Mouse (Mus musculus): Measurements from ENCODE around the gene Ipo13.

Ipo13 gene

DNA sequence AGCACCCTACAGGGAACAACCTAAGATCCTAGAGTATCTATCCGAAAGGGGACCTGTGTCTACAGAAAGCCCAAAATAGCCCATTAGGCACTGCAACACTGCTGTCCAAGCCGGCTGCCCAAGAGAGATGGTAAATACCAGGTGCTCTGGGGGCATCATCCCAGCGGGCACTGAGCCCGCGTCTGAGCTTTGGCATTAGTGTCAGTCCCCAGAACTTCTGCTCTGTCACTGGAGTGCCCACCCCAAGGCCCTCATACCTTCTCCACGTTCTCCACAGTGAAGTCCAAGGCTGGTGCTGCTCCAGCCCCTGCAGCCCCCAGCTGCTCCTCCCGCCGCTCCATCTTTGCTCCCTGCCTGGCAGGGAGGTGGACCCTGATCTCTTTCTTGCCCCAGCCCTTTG, 768 bp downstream of the Ipo13 start:
- DNase-seq (ENCODE audit: low spot score): no peak

DNA sequence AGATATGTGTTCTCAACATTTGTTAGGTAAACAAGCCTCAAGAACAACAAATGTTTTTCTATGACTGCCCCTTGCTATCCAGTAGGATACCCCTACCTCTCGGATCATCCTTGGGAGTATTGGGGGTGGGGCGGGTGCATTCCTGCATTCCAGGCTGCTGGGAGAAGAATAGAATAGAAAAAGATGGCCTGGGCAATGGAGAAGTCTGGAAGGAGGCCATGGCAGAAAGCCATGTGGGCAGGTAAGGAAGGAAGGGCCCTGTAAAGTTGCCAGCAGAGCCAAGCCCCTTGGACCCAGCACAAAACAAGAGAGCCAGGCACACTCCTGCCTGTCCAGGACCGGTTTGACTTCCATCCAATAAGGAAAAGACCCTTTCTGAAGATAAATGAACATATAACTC, 1.4 kb downstream of the Ipo13 start:
- no peak for DNase-seq (ENCODE audit: low spot score)

DNA sequence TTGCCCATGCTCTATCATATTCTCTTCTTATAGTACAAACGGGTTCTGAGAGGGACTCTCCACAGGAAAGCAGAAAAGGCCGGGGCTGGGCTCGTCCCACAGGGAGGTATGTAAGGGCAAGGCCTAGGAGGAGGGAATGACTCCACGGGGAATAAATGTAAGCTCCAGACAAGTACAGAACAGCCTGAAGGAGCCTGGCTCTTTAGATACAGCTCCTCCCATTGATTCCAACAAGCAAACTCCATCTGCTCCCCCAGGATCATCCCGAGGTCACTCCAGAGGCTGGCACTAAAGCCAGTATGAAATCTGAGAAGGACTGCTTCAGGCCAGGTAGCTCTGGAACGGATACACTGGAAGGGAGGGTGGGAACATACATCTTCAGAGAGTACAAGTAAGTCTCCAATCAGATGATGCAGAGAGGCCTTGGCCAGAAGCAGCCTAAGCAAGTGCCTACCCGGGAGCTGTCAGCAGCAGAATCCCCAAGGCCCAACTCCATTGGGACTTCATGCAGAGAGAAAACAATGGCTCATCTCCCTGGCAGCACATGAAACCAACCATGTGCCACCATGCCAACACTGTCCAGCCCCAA, 2.0 kb downstream of the Ipo13 start:
- DNase-seq (ENCODE audit: low spot score): no peak

DNA sequence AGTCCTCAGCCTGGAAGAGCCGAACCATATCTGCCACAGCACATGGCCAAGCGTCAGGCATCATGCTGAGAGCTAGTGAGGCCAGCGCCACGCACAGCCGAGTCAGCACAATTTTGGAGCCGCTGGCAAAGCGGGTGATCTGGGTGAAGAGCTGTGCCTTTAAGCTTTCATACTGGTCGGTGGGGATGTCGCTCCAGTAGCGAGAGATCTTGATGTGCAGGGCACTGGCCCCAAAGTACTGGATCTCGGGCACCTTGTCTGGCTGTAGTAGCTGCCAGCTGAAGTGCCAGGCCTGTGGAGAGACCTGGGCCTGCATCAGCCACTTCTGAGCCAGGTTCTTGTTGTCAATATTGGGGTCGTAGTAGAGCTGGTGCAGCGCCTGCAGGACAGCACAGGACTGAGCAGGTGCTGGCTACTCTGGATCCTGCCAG, 2.7 kb downstream of the Ipo13 start:
- DNase-seq (ENCODE audit: low spot score): no peak

DNA sequence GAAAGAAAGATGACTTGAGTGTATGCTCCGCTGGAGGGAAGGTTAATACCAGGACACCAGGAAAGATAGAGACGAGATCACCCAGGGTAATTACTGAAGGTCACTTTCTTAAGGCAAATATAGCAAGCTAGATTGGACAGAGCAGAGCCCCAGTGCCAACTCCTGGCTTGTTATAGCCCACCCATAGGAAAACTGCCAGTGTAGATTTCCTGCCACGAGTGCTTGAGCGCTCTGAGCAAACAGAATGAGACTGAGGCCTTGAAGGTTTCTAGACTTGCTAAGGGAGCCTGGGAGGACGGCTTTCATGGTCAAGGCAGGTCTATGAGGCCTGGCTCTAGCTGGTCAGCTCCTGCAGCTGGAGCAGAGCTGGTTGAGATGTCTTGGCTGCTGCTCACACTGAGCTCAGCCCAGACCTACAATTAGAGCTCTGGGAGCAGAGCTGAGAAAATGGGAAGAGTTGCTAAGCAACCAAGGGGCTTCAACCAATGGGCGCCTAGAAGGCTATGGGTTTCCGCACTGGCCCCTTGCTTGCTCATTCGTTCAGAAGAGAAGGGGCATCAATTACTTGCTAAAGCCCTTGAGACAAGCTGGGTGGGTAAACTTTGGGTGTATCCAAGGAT, 5.9 kb downstream of the Ipo13 start:
- DNase-seq (ENCODE audit: low spot score): no peak

DNA sequence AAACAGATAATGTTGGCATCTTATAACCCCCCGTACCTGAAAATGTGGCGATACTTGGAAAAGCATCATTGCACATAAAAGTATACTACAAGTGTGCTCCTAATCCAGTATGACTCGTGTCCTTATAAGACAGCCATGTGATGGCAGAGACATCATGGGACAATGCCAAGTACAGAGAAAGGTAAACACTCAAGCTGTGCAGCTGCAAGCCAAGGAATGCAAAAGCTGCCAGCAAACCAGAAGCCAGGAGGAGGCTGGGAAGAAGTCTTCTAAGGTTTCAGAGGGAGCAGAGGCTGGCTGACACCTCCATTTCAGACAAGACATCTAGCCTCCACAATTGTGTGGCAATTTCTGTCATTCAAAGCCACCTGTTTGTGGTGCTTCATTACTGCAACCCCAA, 8.6 kb downstream of the Ipo13 start:
- no peak for DNase-seq (ENCODE audit: low spot score)

DNA sequence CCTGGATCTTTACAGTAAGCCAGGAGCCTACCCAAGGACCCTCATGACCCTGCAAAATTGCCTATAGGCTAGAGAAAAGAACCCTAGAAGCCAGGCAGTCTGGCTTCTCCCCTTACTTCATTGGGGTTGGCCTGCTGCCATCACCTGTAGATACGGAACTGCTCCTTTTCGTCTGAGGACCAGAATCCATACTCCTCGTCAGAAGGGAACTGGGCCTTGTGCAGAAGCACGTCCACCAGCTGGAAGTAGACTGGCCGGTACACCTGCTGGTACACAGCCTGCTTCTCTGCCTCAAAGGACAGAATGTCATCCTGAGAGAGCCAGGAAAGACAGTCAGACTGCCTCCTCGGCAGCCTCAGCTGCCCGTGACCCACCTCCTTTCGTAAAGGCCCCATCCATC, 10.0 kb downstream of the Ipo13 start:
- no peak for DNase-seq (ENCODE audit: low spot score)

DNA sequence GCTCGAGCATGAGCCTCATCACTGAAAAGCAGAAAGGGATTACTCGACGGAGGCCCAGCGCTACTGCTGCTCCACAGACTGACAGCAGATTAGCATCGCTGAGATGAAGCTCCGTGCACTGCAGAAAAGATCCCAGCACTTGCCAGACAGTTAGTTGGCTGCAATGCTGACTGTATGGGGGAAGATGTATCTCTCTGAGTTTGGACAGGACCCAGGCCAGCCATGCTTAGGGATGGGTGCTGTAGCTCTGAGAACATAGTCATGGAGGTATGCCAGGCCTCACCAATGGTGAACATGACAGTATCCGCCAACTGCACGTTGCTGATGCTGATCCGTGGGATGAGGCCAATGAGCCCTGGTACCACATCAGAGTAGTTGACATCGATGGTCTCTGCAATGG, 10.7 kb downstream of the Ipo13 start:
- no peak for DNase-seq (ENCODE audit: low spot score)

DNA sequence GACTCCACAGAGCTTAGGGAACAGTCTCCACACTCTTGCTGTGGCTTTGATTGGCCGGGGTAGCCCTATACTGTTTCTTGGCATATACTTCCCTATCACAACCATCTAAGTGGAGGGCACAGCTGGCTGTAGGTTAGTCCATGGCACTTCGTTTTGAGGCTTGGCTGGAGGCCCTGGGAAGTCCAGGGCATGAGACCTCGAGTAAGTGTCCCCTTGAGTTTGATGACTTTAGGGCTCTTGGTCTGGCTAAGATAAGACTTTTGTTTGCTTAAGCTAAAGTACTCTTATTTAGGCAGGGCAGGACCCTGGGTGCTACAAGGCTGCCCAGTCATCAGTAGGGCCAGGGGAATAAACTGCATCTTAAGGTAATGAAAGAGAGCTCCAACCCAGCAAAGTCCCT, 16.7 kb downstream of the Ipo13 start:
- no peak for DNase-seq (ENCODE audit: low spot score)

DNA sequence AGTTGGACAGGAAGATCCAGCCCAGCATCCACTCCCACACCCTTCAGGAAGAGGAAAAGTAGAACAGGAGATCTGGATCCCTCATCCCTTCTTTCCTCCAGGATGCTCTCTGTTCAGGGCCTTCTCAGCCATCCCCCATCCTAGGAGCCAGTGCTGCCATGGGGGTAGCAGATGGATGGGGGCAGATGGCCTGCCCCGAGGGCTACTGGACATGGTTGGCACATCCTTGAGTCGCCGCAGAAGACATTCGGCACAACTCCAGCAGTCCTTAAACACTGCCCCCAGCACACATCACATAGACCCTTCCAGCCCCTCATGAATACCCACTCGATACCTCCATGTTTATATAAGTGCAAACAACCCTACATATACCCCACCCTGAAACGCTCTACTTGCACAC, 18.8 kb downstream of the Ipo13 start:
- DNase-seq (ENCODE audit: low spot score): no peak

DNA sequence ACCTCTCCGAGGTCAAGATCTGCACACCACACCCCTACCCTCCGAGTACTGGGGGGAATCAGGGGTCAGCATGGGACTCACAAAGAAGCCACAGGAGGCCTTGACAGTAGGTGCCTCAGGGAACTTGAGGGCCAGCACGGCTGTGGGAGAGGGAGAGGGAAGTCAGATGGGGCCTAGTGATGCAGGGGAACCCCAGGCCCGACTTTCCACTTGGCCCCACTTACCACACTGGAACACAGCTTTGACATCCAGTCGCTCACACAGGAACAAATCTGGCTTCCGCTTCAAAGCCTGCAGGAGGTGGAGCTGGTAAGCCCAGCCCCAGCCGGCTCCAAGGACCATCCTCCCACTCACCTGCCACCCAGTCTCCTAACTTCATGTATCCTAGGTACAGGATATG, 19.5 kb downstream of the Ipo13 start:
- DNase-seq (ENCODE audit: low spot score): no peak

DNA sequence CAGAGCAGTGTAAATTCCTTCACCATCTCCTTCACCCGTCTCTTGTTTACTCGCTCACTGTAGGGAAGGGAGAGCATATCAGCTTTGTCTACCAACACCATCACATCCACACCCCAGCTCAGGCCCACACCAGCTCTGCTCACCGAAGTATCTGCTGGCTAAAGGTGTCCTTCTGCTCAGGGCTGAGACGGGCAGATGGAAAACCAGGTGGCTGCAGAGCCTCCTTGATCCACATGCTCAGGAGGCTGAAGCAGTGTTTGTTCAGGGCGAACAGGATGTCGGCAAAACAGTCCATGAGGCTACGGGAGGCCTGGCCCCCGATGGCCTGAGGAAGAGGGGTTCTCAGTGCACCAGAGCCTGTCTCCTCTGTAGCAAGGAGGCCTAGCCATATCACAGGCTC, 20.2 kb downstream of the Ipo13 start:
- DNase-seq (ENCODE audit: low spot score): no peak

DNA sequence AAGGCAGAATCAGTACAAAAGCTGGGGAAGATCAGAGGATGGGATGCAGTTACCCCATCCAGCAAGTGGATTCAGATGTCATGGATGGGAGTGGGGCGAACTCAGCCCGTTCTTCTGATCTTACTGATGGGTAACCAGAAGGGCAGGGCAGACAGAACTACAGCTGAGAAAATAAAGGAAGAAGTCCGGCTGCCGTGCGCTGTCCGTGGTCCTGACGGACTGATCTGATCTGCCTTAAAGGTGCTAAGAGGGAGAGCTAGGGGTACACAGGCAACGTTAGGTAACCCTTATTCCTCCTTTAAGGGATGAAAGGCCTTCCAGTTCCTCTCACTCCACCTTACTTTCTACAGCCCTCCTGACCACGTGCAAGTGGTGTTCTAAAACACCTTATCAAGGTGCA, 21.4 kb downstream of the Ipo13 start:
- DNase-seq (ENCODE audit: low spot score): peak; percentile 52

DNA sequence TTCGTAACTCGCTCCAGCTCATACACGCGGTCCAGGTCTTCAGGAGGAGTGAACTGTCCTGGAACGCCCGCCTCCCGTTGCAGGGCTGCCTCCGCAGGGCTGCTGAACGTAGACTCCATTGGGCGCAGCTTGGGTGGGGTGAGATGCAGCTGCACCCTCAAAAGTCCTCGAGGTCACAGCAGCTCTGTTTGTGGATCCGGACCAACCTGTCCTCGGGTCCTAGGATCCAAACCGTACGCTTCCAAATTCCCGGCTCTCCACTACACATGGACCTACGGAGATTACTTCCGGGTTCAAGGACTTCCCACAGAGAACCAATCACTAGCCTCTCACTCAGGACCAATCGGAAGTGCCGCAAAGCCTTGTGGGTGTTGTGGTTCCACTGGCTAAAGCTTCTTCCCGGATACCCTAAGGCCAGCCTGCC, 23.0 kb downstream of the Ipo13 start, which contains the start of gene Dph2:
TSS of gene Dph2 (minus strand) at position 295 of the 424 bp plus-strand sequence.
- peak; percentile 72 for DNase-seq (ENCODE audit: low spot score)

DNA sequence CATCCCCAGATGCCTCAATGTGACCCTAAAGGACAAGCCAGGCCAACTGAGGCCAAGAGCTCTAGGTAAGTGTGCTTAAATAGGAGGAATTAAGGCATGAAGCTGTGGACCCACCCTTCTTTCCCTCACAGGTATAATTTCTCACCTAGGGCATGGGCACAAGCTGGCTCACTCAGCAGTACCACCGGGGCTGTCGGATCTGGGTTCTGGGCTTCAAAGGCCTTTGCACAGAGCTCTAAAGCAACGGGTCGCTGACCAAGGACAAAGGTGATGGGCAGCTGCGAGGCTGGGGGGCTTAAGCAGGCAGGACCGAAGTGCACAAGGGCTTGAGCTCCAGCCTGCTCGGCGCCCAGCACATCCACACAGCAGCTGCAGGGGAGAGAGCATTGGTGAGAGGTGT, 24.0 kb downstream of the Ipo13 start:
- DNase-seq (ENCODE audit: low spot score): no peak

DNA sequence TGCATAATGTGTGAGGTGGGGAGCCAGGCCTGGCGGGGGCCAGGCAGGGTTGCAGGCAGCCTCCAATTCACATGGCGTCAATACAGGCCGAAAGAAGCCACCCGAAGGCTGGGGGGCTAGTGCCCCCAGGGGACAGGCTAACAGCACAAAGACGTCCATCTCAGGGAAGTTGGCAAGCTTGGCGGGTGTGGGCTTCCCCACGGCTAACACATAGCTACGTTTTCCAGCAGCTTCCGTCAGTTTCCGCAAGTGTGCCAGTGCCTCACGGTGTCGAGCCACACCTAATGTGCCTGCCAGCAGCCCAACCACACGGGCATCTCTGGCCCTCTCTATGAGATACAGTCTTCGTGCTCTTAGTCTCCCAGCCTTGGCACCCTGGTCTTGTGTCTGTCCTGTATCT, 24.8 kb downstream of the Ipo13 start:
- DNase-seq (ENCODE audit: low spot score): no peak

DNA sequence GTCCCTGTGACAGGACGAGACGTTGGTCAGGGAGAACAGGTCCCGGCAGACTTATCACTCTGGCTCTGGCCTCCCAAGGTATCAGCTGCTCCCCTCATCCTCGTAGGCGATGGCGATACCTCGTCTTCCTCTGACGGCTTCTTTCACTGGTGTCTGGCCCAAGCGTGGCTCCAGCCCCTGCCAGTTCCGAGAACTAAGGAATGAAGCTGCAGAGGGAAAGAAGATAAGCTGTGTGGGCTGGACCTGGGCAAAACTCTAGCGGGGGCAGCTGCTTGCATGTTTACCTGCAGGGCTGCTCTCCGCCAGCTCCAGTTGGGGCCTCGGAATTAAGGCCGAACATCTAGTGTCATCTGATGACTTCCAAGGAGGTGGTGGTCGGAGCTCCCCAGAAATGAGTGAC, 25.3 kb downstream of the Ipo13 start:
- DNase-seq (ENCODE audit: low spot score): no peak

DNA sequence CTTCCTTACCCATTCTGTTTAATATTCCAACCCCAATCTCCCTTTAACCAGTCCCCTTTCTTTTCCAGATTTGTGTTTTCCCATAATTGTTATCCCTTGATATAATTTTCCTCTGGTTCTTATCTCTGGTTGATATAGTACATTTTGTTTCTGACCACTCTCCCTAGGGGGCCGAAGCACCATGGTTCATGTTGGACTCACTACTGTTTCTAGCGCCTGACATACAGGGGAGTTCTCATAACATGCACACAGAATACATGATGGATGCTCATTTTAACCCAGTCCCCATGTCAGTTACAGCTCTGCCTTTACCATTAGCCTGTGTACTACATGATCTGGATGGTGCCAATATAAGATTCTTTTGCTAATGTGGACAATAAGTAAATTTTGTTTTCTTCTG, 26.9 kb downstream of the Ipo13 start:
- DNase-seq (ENCODE audit: low spot score): no peak

DNA sequence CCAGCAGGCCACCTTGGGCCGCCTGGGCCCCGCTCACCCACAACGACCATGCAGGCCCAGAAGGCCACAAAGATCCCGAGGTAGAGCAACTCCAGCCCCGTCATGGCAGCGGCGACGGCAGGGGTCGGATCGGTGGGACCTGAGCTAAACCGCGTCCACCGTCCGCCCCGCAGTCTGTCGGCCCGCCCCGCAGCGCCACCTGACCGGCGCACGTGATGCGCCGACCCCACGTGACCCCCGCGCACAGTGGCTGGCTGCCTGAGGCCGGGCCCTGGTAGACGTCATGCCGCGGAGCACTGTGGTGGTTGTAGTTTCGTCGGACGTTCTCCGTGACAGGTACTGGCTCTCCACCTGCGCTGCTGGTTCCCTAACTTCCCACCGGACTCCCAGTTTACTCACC, 27.7 kb downstream of the Ipo13 start, which contains the start of gene Atp6v0b:
TSS of gene Atp6v0b (minus strand) at position 201 of the 400 bp plus-strand sequence.
- peak; percentile 89 for DNase-seq (ENCODE audit: low spot score)

DNA sequence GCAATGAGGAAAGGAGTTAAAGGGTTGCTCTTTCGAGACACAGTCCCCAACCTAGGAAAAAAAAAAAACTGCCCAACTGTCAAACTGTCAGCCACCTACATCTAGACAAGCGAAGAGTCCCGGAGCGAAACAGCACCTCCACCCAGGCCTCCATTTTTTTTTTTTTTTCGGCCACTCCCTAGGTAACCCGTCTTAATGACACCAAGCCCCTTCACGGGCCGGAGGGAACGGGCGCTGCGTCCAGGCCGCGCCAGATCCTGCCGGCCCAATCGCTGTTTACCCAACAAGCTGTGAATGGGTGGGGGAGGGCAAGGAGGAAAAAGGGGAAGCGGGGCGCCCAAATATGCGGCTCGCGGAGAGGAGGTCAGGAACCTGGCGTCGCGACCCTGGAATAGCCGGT, 28.2 kb downstream of the Ipo13 start:
- DNase-seq (ENCODE audit: low spot score): no peak

DNA sequence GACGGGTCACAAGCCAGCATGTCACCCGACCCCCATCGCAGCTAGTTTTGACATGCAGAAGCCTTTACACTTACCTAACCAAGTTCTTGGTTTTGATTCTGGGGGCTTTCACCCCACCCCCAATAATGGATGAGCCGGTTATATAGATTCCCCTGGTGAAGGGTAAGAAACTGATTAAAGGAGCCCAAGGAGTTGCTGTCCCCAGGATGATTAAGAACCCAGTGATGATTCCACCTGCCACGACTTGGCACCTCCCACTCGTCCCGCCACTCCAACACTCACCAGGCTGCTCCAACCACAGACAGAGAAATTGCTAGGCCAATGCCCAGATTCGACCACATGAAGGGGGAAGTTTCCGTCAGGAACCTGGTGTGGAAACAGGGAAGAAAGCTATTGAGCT, 28.8 kb downstream of the Ipo13 start:
- no peak for DNase-seq (ENCODE audit: low spot score)

DNA sequence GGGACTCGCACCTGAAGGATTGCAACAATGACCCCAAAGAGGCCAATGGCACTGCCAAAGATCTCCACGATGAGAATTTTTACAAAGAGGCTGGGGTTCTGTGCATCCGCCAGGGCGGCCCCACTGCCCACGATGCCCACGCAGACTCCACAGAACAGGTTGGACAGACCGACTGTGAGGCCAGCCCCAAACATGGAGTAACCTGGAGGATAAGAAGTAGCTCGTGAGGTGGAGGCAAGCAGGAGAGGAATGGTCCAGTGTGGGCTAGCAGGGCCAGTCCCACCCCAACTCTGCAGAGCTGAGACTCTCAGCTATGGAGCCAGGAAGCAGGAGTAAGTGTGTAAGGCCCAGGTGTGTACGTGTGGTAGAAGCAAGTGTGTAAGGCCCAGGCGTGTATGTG, 29.7 kb downstream of the Ipo13 start:
- no peak for DNase-seq (ENCODE audit: low spot score)

DNA sequence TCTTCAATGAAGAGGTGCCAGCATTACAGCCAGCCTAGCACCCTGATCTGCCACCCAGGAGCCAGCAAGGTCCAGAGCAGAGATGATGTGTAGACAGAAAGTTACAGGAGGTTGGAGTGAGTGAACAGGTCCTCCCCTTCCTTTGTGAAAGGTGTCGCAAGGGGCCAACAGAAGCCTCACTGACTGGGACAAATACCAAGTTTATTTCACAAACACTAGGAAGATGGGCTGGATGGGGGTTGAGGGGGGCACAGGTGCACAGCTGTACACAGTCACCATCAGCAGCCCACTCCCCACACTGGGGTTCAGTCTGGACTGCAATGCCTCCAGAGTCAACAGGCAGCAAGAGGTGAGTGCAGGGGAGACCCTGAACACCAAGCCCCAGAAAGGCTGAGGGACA, 30.7 kb downstream of the Ipo13 start:
- DNase-seq (ENCODE audit: low spot score): no peak
